Mouse (Mus musculus) embryonic facial prominence, embryonic 14.5 days (tissue): ENCODE data around the gene Nrip1. TPM values are rescaled to one million over a fixed set of nuclear protein-coding genes. Genes with fewer than 3 reads are reported as not detected.

Experiments used
- ATAC-seq: fragments of 200-750 bp; cut with Nextera tagmentation; 2 replicates; pipeline ENCODE4 v1.8.0; 2017; ENCODE audit warnings: low read depth, moderate number of reproducible peaks, moderate TSS enrichment
- DNase-seq: peaks from one replicate; pipeline ENCODE4 v3.0.0-alpha.2; 2015; ENCODE audit warnings: low spot score
- H3K27ac ChIP-seq: fragments of 300-500 bp; sonication (generic); replicated peaks from 2 replicates; pipeline ENCODE4 v1.5.1; 2014; ENCODE audit warnings: low read depth, mild to moderate bottlenecking, low read length, moderate library complexity
- H3K27me3 ChIP-seq: fragments of 300-500 bp; sonication (generic); replicated peaks from 2 replicates; pipeline ENCODE4 v1.6.1; 2014; ENCODE audit warnings: low read length; ENCODE audit not compliant: control insufficient read depth, insufficient read depth
- H3K36me3 ChIP-seq: fragments of 300-500 bp; sonication (generic); 2 replicates; pipeline ENCODE4 v1.6.1; 2014; ENCODE audit warnings: low read length, mixed read lengths; ENCODE audit not compliant: control insufficient read depth, insufficient read depth
- H3K4me1 ChIP-seq: fragments of 300-500 bp; sonication (generic); 2 replicates; pipeline ENCODE4 v1.6.1; 2014; ENCODE audit warnings: antibody characterized with exemption, low read length; ENCODE audit not compliant: control insufficient read depth, insufficient read depth
- H3K4me2 ChIP-seq: fragments of 300-500 bp; sonication (generic); 2 replicates; pipeline ENCODE4 v1.6.1; 2014; ENCODE audit warnings: low read depth, mild to moderate bottlenecking, low read length, moderate library complexity, mixed read lengths
- H3K4me3 ChIP-seq: fragments of 300-500 bp; sonication (generic); 2 replicates; pipeline ENCODE4 v1.5.1; 2014; ENCODE audit warnings: low read depth, mild to moderate bottlenecking, low read length
- H3K9ac ChIP-seq: fragments of 300-500 bp; sonication (generic); 2 replicates; pipeline ENCODE4 v1.6.1; 2014; ENCODE audit warnings: low read depth, mild to moderate bottlenecking, low read length, moderate library complexity, mixed read lengths
- H3K9me3 ChIP-seq: fragments of 300-500 bp; sonication (generic); 2 replicates; pipeline ENCODE4 v1.6.1; 2016; ENCODE audit warnings: low read length; ENCODE audit not compliant: control insufficient read depth
- WGBS: fragments of 180-500 bp; shearing (Covaris S2); extraction: QIAGEN DNeasy Blood & Tissue Kit; methylation state at CpG from one replicate; pipeline ENCODE4 v1.1.7; 2014; 5-methylcytosine and 5-hydroxymethylcytosine counted together
- polyA plus RNA-seq: library from polyadenylated mRNA; unstranded; fragments of >200 nt; fragmentation: Nextera tagmentation; extraction: Ambion mirVana; gene quantifications from 2 replicates; pipeline ENCODE4 v1.2.1, GENCODE M21; 2014

Nrip1 gene
- polyA plus RNA-seq, 1 experiment from 2014 or later, result 35.5 TPM

- DNase-seq (no peak), ATAC-seq (no peak)
- H3K4me2 ChIP-seq, result no peak overlapping the region
- no peaks in the 10 kb centered on the region for H3K4me1 ChIP-seq
- no peaks in the 10 kb centered on the region for H3K27me3 ChIP-seq
- H3K9ac ChIP-seq, result no peak overlapping the region
- H3K36me3 ChIP-seq, result no peaks in the 10 kb centered on the region
- no peaks in the 10 kb centered on the region for H3K9me3 ChIP-seq
- H3K27ac ChIP-seq, result no peak overlapping the region
- 68% methylated on average over 4 of the region's 4 CpGs for WGBS
- H3K4me3 ChIP-seq, result no peak overlapping the region
Measured at GRCm38 (mm10) chr16:76386071-76386470, 12.4 kb upstream of the Nrip1 start.

GRCm38 (mm10) chr16:76377211-76377610, 3.6 kb upstream of the Nrip1 start:
- no peaks in the 10 kb centered on the region for H3K9me3 ChIP-seq
- H3K4me3 ChIP-seq, result no peak overlapping the region
- DNase-seq (no peak), ATAC-seq (no peak)
- WGBS, result 79% methylated on average over 3 of the region's 3 CpGs
- no peak overlapping the region for H3K9ac ChIP-seq
- H3K4me2 ChIP-seq, result no peak overlapping the region
- H3K36me3 ChIP-seq, result no peaks in the 10 kb centered on the region
- H3K27me3 ChIP-seq, result no peaks in the 10 kb centered on the region
- H3K4me1 ChIP-seq, result no peaks in the 10 kb centered on the region
- H3K27ac ChIP-seq, result no peak overlapping the region

- no peak overlapping the region for H3K4me2 ChIP-seq
- no peaks in the 10 kb centered on the region for H3K4me1 ChIP-seq
- DNase-seq, result no peak
- no peak overlapping the region for H3K27ac ChIP-seq
- no peak overlapping the region for H3K9ac ChIP-seq
- no peak overlapping the region for H3K4me3 ChIP-seq
- no peaks in the 10 kb centered on the region for H3K27me3 ChIP-seq
- no peaks in the 10 kb centered on the region for H3K9me3 ChIP-seq
- WGBS, result 90% methylated on average over 8 of the region's 8 CpGs
- no peak for ATAC-seq
- no peaks in the 10 kb centered on the region for H3K36me3 ChIP-seq
Measured at GRCm38 (mm10) chr16:76376661-76377060, 3.0 kb upstream of the Nrip1 start.

DNA sequence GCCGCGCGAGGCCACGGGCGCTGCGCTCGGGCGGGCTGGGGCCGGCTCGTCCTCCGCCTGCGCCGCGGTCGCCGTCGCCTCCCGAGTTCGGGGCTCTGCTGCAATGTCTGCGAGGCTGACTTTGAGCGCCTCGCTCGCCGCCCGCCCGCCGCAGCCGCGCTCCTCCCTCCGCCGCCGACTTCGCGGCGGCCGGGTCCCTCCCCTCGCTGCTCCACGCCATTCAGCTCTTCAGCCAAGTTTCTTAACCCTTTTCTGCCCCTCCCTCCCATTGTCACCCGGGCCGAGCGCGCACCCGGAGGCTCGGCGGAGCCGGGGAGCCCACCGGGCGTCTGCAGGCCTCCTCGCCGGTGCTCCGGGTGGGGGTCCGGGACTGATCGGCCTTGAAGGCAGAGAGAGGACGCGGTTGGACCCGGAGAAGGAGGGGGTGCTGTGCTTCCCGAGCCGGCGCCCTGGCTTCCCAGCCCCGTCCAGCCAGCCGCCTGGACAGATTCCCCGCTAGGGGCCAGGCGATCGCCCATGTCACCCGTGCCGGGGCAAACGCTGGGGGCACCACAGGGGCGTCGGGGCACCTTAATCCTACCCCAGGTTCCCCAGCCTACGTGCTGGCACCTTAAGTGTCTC, 576 bp downstream of the Nrip1 start:
- DNase-seq (peak; percentile 95), ATAC-seq (peak; percentile 92)
- Histone ChIP-seq H3K4me3 (peak overlapping the region; percentile 83), H3K27me3 (no peaks in the 10 kb centered on the region), H3K4me1 (peaks cover 19% of the 10 kb centered on the region), H3K9ac (peak overlapping the region; percentile 99), H3K36me3 (no peaks in the 10 kb centered on the region), H3K4me2 (peak overlapping the region; percentile 60), H3K27ac (peak overlapping the region; percentile 99), H3K9me3 (no peaks in the 10 kb centered on the region)
- 0% methylated on average over 14 of the region's 70 CpGs for WGBS

- 0 out of 2 replicates have a peak, but pooled peaks cover 2% of the 10 kb centered on the region for H3K36me3 ChIP-seq
- peak; percentile 53 for ATAC-seq
- peak overlapping the region; percentile 83 for H3K4me3 ChIP-seq
- 0% methylated on average over 7 of the region's 102 CpGs for WGBS
- H3K9ac ChIP-seq, result peak overlapping the region; percentile 99
- H3K27me3 ChIP-seq, result no peaks in the 10 kb centered on the region
- H3K27ac ChIP-seq, result peak overlapping the region; percentile 99
- peak overlapping the region; percentile 60 for H3K4me2 ChIP-seq
- H3K9me3 ChIP-seq, result no peaks in the 10 kb centered on the region
- H3K4me1 ChIP-seq, result peaks cover 19% of the 10 kb centered on the region
- peak; percentile 69 for DNase-seq
Measured at GRCm38 (mm10) chr16:76372045-76372940, 1.3 kb downstream of the Nrip1 start.

- H3K27ac ChIP-seq, result peak overlapping the region; percentile 99; the same call in 1 of the 2 replicates
- no peak for DNase-seq
- H3K4me3 ChIP-seq, result peak overlapping the region; percentile 83
- H3K9ac ChIP-seq, result peak overlapping the region; percentile 99
- WGBS, result 2% methylated on average over 7 of the region's 7 CpGs
- H3K36me3 ChIP-seq, result 0 out of 2 replicates have a peak, but pooled peaks cover 8% of the 10 kb centered on the region
- no peaks in the 10 kb centered on the region for H3K27me3 ChIP-seq
- ATAC-seq, result no peak
- no peaks in the 10 kb centered on the region for H3K9me3 ChIP-seq
- H3K4me1 ChIP-seq, result peaks cover 19% of the 10 kb centered on the region
- H3K4me2 ChIP-seq, result peak overlapping the region; percentile 60
Measured at GRCm38 (mm10) chr16:76371614-76371917, 2.1 kb downstream of the Nrip1 start.

DNA sequence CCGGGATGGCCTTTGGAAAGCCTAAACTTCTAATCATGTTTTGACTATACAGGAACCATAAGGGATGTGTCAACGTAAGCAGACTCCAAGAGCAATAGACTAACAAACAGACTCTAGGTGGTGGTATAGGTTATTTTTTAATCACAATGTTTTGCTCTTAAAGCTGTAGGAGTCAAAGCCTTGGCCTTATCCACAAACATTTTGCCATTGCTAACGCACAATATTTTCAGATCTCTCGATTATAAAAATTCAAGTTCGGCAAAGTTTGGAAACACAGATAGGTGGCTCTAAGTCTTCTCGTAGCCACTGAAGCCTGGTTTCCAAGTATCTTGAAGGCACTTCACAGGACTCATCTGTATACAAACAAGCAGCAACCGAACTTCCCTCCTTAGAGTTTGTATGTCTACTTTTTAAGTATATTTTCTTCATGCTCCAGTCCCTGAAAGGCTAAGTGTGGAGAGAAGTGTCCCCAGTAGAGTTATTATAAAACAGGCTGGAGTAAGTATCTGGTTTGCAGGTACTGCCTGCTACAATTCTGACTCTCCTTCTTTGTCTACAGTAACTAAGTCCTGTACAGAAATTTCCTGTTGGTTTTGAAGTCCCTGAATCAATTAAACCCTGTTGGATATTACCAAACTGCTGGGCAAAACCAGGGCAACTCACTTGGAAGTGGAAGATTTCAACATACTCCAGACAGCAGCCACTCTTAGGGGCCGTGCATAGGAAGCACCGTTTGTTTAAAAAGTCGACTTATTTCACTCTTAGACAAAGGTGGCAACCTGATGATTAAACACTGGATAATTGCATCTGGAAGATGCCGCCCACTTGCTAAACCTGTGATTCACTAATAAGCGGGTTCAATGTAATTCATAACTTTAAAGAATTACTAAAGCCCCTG, 2.7 kb downstream of the Nrip1 start:
- 0 out of 2 replicates have a peak, but pooled peaks cover 8% of the 10 kb centered on the region for H3K36me3 ChIP-seq
- DNase-seq (peak; percentile 68), ATAC-seq (no peak)
- no peaks in the 10 kb centered on the region for H3K9me3 ChIP-seq
- no peaks in the 10 kb centered on the region for H3K27me3 ChIP-seq
- no peak overlapping the region; the same call in none of the 2 replicates for H3K27ac ChIP-seq
- H3K4me3 ChIP-seq, result peak overlapping the region; percentile 83
- WGBS, result 18% methylated on average over 12 of the region's 12 CpGs
- H3K4me2 ChIP-seq, result peak overlapping the region; percentile 60
- peak overlapping the region; percentile 99 for H3K9ac ChIP-seq
- H3K4me1 ChIP-seq, result peaks cover 19% of the 10 kb centered on the region

- Histone ChIP-seq H3K27ac (no peak overlapping the region), H3K36me3 (0 out of 2 replicates have a peak, but pooled peaks cover 8% of the 10 kb centered on the region), H3K9ac (peak overlapping the region; percentile 99; the same call in 1 of the 2 replicates), H3K4me1 (peaks cover 25% of the 10 kb centered on the region), H3K4me3 (peak overlapping the region; percentile 83), H3K9me3 (no peaks in the 10 kb centered on the region), H3K27me3 (no peaks in the 10 kb centered on the region), H3K4me2 (peak overlapping the region; percentile 60)
- DNase-seq (peak; percentile 74), ATAC-seq (0 out of 2 replicates have a peak, but pooled peaks have one; percentile 10)
- 25% methylated on average over 6 of the region's 6 CpGs for WGBS
Measured at GRCm38 (mm10) chr16:76370041-76370715, 3.4 kb downstream of the Nrip1 start.
